Mouse (Mus musculus) embryo, embryonic 11.5 days (tissue): ENCODE measurements around the gene P4ha2.
A peak's percentile ranks its signal among the peaks of the same experiment; 100 is the strongest.

Experiments
- DNase-seq: peaks from one replicate; pipeline ENCODE4 v3.0.0-alpha.2; 2012; ENCODE audit warnings: low read depth, low spot score

Gene P4ha2

GRCm38 (mm10) chr11:54107239-54107638, 7.3 kb downstream of the P4ha2 start:
- DNase-seq, result no peak

GRCm38 (mm10) chr11:54108131-54108530, 8.2 kb downstream of the P4ha2 start:
- DNase-seq, result no peak

GRCm38 (mm10) chr11:54108894-54109293, 9.0 kb downstream of the P4ha2 start:
- no peak for DNase-seq

- no peak for DNase-seq
These were observed 11.4 kb downstream of the P4ha2 start for GRCm38 (mm10) chr11:54111291-54111690.

GRCm38 (mm10) chr11:54111976-54112741, 12.3 kb downstream of the P4ha2 start:
- no peak for DNase-seq

- peak; percentile 89 for DNase-seq
These were observed 13.0 kb downstream of the P4ha2 start for GRCm38 (mm10) chr11:54112920-54113319.

- no peak for DNase-seq
These were observed 13.5 kb downstream of the P4ha2 start for GRCm38 (mm10) chr11:54113352-54113751.

- DNase-seq, result no peak
These were observed 14.9 kb downstream of the P4ha2 start for GRCm38 (mm10) chr11:54114746-54115145.

GRCm38 (mm10) chr11:54115301-54115700, 15.4 kb downstream of the P4ha2 start:
- no peak for DNase-seq

- no peak for DNase-seq
These were observed 16.0 kb downstream of the P4ha2 start for GRCm38 (mm10) chr11:54115911-54116310.

GRCm38 (mm10) chr11:54116406-54116805, 16.5 kb downstream of the P4ha2 start:
- no peak for DNase-seq

- no peak for DNase-seq
These were observed 17.2 kb downstream of the P4ha2 start for GRCm38 (mm10) chr11:54117096-54117495.

GRCm38 (mm10) chr11:54119126-54119525, 19.2 kb downstream of the P4ha2 start:
- DNase-seq, result no peak

- no peak for DNase-seq
These were observed 20.0 kb downstream of the P4ha2 start for GRCm38 (mm10) chr11:54119740-54120360.

- no peak for DNase-seq
These were observed 22.7 kb downstream of the P4ha2 start for GRCm38 (mm10) chr11:54122416-54123264.

GRCm38 (mm10) chr11:54125982-54126648, 26.2 kb downstream of the P4ha2 start:
- DNase-seq, result no peak

- no peak for DNase-seq
These were observed 26.9 kb downstream of the P4ha2 start for GRCm38 (mm10) chr11:54126654-54127374.

GRCm38 (mm10) chr11:54127397-54127796, 27.5 kb downstream of the P4ha2 start:
- DNase-seq, result no peak

GRCm38 (mm10) chr11:54129955-54130354, 30.1 kb downstream of the P4ha2 start:
- DNase-seq, result no peak

GRCm38 (mm10) chr11:54130721-54131120, 30.8 kb downstream of the P4ha2 start:
- DNase-seq, result no peak

- DNase-seq, result no peak
These were observed 32.4 kb downstream of the P4ha2 start for GRCm38 (mm10) chr11:54132290-54132689.
